21 mouse cellular contexts compared by ENCODE assay signal in the genomic region with DNA sequence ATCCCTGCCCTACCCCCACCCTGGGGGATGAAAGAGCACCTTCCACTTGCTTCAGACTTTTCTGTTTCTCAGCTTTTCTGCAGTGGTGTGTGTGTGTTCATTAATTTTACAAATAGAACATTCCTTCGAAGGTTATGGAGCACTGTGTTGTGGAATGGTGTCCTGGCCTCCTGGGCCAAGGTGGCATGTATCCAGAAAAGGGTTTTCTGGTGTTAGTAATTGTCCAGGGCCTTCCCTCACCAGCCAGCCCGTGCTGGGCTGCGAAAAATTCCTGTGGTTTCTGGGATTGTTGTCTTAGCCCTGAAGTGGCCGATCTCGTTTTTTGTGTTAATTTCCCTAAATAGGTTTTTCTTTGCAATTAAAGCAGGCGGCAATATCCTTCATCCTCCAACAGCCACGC.
DNase-seq lines count a peak whose midpoint lies in the region; ATAC-seq lines count a peak whose summit lies in the region.
"Had no signal": no experiment of that assay in that cellular context is flagged by ENCODE, and none has a peak within 500 bp of the region (broad histone marks: within the 10 kb centered on the region; RNA-seq: fewer than 3 reads in every experiment).

No protein-coding gene starts in this region.

- no peaks in the 10 kb centered on the region for H3K36me3 ChIP-seq in kidney, embryonic 15.5 days
- no peaks in the 10 kb centered on the region for H3K36me3 ChIP-seq in midbrain, embryonic 15.5 days (replicated peaks)
- no peaks in the 10 kb centered on the region for H3K36me3 ChIP-seq in midbrain, embryonic 11.5 days (ENCODE audit: control insufficient read depth, insufficient read depth, low read length)
- no peaks in the 10 kb centered on the region for H3K36me3 ChIP-seq in neural tube, embryonic 14.5 days (ENCODE audit: control insufficient read depth, insufficient read depth, low read length)
- H3K36me3 ChIP-seq: embryonic facial prominence, embryonic 13.5 days had no signal

- ATAC-seq in kidney, embryonic 15.5 days (replicated peaks; ENCODE audit: low FRiP score) = no peak
- ATAC-seq in midbrain, embryonic 15.5 days (replicated peaks) = no peak
- no peak for ATAC-seq in midbrain, embryonic 11.5 days (ENCODE audit: low FRiP score)
- ATAC-seq in neural tube, embryonic 14.5 days (ENCODE audit: low read depth) = no peak
- ATAC-seq: CD4-positive, CD25-positive, alpha-beta regulatory T cell, adult 4 months; forebrain, embryonic 14.5 days; intestine, embryonic 16.5 days; lung, postnatal 0 days had no signal

- H3K4me1 ChIP-seq in kidney, embryonic 15.5 days = no peaks in the 10 kb centered on the region
- H3K4me1 ChIP-seq in midbrain, embryonic 15.5 days = peaks cover 64% of the 10 kb centered on the region
- H3K4me1 ChIP-seq in midbrain, embryonic 11.5 days (ENCODE audit: control insufficient read depth, insufficient read depth, low read length) = no peaks in the 10 kb centered on the region
- H3K4me1 ChIP-seq in neural tube, embryonic 14.5 days (ENCODE audit: control insufficient read depth, insufficient read depth, low read length) = peaks cover 32% of the 10 kb centered on the region

- H3K27me3 ChIP-seq in kidney, embryonic 15.5 days = no peaks in the 10 kb centered on the region
- H3K27me3 ChIP-seq in midbrain, embryonic 15.5 days (replicated peaks) = no peaks in the 10 kb centered on the region
- H3K27me3 ChIP-seq in midbrain, embryonic 11.5 days (ENCODE audit: control insufficient read depth, insufficient read depth, low read length) = no peaks in the 10 kb centered on the region
- H3K27me3 ChIP-seq in neural tube, embryonic 14.5 days (ENCODE audit: control insufficient read depth, insufficient read depth, low read length) = no peaks in the 10 kb centered on the region
- H3K27me3 ChIP-seq: embryonic facial prominence, embryonic 13.5 days had no signal

- 70% methylated on average over 7 of the region's 7 CpGs for WGBS in kidney, embryonic 15.5 days
- 56% methylated on average over 7 of the region's 7 CpGs for WGBS in midbrain, embryonic 15.5 days
- 79% methylated on average over 7 of the region's 7 CpGs for whole genome bisulfite sequencing in midbrain, embryonic 11.5 days
- WGBS in neural tube, embryonic 14.5 days = 46% methylated on average over 7 of the region's 7 CpGs

- DNase-seq in cerebellum, postnatal 10 days = peak; percentile 48 to 68
- no peak for DNase-seq in cerebellum, adult 8-10 months
- peak; percentile 24 for DNase-seq in kidney, adult 9 months
- no peak for DNase-seq in midbrain, embryonic 11.5 days (ENCODE audit: low spot score, missing footprints)
- no peak for DNase-seq in gastrocnemius, postnatal 25 days
- DNase-seq: cerebellum, adult 9-10 months; gastrocnemius, postnatal 10 days; heart, adult 2 months; heart, postnatal 4 days; retina, postnatal 1 day; right cerebral cortex, postnatal 4 days; thymus, adult 2 months had no signal

- H3K4me2 ChIP-seq in kidney, embryonic 15.5 days = no peak overlapping the region
- no peak overlapping the region for H3K4me2 ChIP-seq in midbrain, embryonic 15.5 days
- no peak overlapping the region for H3K4me2 ChIP-seq in midbrain, embryonic 11.5 days
- no peak overlapping the region for H3K4me2 ChIP-seq in neural tube, embryonic 14.5 days (ENCODE audit: low read depth, low read length)
- H3K4me2 ChIP-seq: embryonic facial prominence, embryonic 13.5 days had no signal

- no peak overlapping the region for H3K9ac ChIP-seq in kidney, embryonic 15.5 days
- no peak overlapping the region for H3K9ac ChIP-seq in midbrain, embryonic 15.5 days
- H3K9ac ChIP-seq in midbrain, embryonic 11.5 days (ENCODE audit: low read length) = no peak overlapping the region
- H3K9ac ChIP-seq in neural tube, embryonic 14.5 days (replicated peaks; ENCODE audit: low read depth, low read length) = no peak overlapping the region
- H3K9ac ChIP-seq: embryonic facial prominence, embryonic 13.5 days; liver, embryonic 14.5 days had no signal

- no peak overlapping the region for H3K27ac ChIP-seq in kidney, embryonic 15.5 days
- H3K27ac ChIP-seq in midbrain, embryonic 15.5 days = peak overlapping the region; percentile 67
- H3K27ac ChIP-seq in midbrain, embryonic 11.5 days (ENCODE audit: low read depth, low read length) = no peak overlapping the region
- H3K27ac ChIP-seq in neural tube, embryonic 14.5 days (ENCODE audit: low read depth, low read length) = peak overlapping the region; percentile 66
- H3K27ac ChIP-seq: embryonic facial prominence, embryonic 13.5 days; heart, adult 2 months; liver, embryonic 14.5 days had no signal

- no peak overlapping the region for H3K4me3 ChIP-seq in kidney, embryonic 15.5 days (replicated peaks)
- no peak overlapping the region for H3K4me3 ChIP-seq in midbrain, embryonic 15.5 days
- H3K4me3 ChIP-seq in midbrain, embryonic 11.5 days (ENCODE audit: low read depth, low read length) = no peak overlapping the region
- H3K4me3 ChIP-seq in neural tube, embryonic 14.5 days (ENCODE audit: low read depth, low read length) = no peak overlapping the region
- H3K4me3 ChIP-seq: embryonic facial prominence, embryonic 13.5 days; heart, adult 2 months had no signal

- H3K9me3 ChIP-seq in kidney, embryonic 15.5 days (replicated peaks) = no peaks in the 10 kb centered on the region
- no peaks in the 10 kb centered on the region for H3K9me3 ChIP-seq in midbrain, embryonic 15.5 days
- H3K9me3 ChIP-seq in midbrain, embryonic 11.5 days (ENCODE audit: control insufficient read depth, low read length) = no peaks in the 10 kb centered on the region
- H3K9me3 ChIP-seq in neural tube, embryonic 14.5 days (ENCODE audit: control insufficient read depth, low read length) = no peaks in the 10 kb centered on the region
- H3K9me3 ChIP-seq: embryonic facial prominence, embryonic 13.5 days had no signal

Comparison
In these comparisons a context has a peak if more than half of its experiments do, and no peak if none do; other contexts are left out.
1. DNase-seq: peak in cerebellum, postnatal 10 days (2 of 2) and kidney, adult 9 months (single experiment); none in cerebellum, adult 8-10 months (single experiment), midbrain, embryonic 11.5 days (single experiment) and gastrocnemius, postnatal 25 days (single experiment).
2. H3K27ac ChIP-seq: peak in midbrain, embryonic 15.5 days (single experiment) and neural tube, embryonic 14.5 days (single experiment); none in kidney, embryonic 15.5 days (single experiment) and midbrain, embryonic 11.5 days (single experiment).